Mouse (Mus musculus): Measurements from ENCODE around the gene Ly6g5b. TPM values are rescaled to one million over a fixed set of nuclear protein-coding genes. Genes with fewer than 3 reads are reported as not detected.

Ly6g5b gene
- total RNA-seq, 2 experiments from 2014 or later: 0.79 TPM

DNA sequence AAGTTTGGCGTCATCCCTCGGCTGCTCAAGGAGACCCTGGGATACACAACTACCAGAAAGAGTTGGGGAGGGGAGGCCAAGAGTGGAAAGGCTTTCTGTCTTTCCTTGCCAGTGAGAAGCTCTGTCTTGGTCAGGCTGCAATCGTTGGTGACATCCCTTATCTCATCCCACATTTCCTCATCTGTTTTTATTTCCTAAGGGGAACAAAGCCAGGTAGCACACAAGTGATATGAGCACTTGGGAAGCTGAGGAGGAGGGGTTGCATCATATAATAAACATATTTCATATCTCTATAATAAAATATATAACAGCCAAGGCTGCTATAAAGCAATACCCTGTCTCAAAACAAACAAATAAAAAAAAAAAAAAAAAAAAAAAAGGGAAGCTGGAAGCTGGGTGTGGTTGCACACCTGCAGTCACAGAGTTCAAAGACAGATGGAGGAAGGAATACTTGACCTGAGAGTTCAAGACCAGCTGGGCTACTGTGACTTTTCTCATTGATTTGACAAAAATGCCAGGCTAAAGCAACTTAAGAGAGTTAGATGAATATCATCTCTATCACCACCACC, 31.2 kb downstream of the Ly6g5b start:
- intact Hi-C loops (cut with DNase I): no loop called here
- DNase-seq (ENCODE audit: extremely low spot score in 1 of 2, low spot score in 2 of 2): no peak
- H3K27ac ChIP-seq: no peak overlapping the region
- no peak overlapping the region for H3K4me3 ChIP-seq
- no peak for TF ChIP-seq CTCF (IDR thresholded peaks at IDR 0.05)

DNA sequence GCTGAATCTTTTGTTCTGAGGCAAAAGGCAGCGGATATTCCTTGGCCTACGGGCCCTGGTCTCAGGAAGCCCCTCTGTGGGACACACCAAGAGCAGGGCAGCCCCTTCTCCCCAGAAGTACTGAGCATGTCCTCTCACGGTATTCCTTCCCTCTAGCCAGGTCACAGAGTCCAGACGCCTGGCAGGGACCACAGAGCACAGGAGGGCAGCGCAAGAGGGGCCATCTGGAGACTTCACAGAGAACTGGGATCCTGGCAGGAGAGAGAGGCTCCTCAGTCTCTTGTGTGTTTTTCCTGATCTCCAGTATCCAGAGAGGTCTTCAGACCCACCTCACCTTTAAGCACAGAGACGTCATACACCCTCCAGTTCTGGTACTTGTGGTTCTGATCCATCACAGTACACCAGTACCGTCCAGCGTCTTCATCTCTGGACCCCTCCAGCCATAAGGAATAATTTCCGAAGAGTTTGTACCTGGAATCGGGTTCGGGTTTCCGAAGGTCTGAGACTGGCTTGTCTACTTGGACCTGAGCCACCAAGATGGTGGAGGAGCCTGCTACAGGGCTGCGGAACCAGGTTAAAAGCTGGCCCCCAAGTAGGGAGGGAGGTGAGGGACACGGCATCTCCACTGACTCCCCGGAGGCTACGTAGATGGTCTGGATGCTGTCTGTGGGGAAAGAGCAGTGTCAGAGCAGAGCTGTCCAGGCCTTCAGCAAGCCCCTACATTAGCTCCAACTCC, 32.2 kb downstream of the Ly6g5b start:
- Histone ChIP-seq H3K27ac (no peak overlapping the region), H3K4me3 (no peak overlapping the region)
- DNase-seq (ENCODE audit: extremely low spot score in 1 of 2, low spot score in 2 of 2): no peak
- TF ChIP-seq CTCF (IDR thresholded peaks at IDR 0.05): no peak
- intact Hi-C loops (cut with DNase I): no loop called here

DNA sequence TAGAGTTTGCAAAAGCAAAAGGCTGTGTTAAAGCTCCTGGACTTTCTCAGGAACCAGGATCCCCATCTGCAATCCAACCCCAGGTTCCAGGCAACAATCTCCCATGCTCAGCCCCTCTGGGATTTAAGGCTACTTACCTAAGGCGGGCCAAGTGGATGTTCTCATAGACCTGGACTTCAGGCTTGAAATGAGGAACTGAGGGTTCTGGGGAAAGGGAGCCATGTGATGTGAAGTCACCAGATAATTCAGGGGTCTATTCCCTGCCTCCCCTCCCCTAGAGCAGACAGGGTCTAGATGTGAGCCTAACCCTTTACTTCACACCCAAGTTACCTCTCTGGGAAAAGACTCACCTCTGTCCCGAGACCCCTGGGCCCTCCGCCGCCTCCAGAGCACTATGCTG, 34.5 kb downstream of the Ly6g5b start:
- intact Hi-C loops (cut with DNase I): no loop called here

DNA sequence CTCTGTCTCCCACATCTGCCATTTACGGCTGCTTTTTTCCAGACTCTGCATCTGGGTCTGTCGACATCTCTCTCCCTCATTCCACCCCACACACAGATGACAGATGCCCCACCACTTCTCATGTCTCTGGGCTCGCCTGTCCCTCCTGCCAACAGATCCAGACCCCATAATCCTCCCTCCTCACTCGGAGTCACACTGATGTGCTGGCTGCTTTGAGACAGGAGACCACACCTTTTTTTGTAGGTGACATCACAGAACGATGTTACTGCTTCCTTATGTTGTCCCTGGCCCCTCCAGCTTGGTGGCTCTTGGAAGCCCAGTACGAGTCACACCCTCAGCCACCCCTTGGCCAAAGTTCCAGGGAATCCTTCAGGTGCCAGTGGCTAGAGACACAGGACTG, 35.0 kb downstream of the Ly6g5b start:
- Histone ChIP-seq H3K4me3 (no peak overlapping the region), H3K27ac (no peak overlapping the region)
- no peak for TF ChIP-seq CTCF (IDR thresholded peaks at IDR 0.05)
- intact Hi-C loops (cut with DNase I): no loop called here
- no peak for DNase-seq (ENCODE audit: extremely low spot score in 1 of 2, low spot score in 2 of 2)

More for the DNA sequence above, 34.5 kb downstream of the Ly6g5b start:
- no peak for TF ChIP-seq CTCF (IDR thresholded peaks at IDR 0.05)
- H3K4me3 ChIP-seq: no peak overlapping the region
- 0 out of 2 replicates have a peak overlapping the region, but pooled peaks have one; percentile 19 for H3K27ac ChIP-seq
- no peak for DNase-seq (ENCODE audit: extremely low spot score in 1 of 2, low spot score in 2 of 2)

DNA sequence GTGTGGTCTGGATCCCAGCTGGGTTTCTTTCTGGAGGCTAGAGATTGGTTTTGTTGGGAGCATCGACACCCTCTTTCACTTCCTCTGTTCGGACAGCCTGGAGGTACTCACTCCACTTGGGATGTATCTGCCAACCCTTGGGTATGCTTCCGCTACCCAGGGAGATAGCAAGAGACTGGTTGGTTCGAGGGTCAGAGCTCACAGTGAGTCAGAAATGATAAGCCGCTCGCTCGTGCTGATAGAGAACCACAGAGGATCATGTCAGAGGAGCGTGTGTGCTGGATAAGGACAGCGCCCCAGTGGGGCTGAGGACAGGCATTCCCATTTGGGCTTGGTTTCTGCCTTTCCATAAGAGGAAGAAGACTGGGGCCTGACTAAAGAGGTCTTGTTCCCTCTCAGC, 35.5 kb downstream of the Ly6g5b start:
- intact Hi-C loops (cut with DNase I): no loop called here
- Histone ChIP-seq H3K4me3 (no peak overlapping the region), H3K27ac (no peak overlapping the region)
- TF ChIP-seq CTCF (IDR thresholded peaks at IDR 0.05): no peak
- no peak for DNase-seq (ENCODE audit: extremely low spot score in 1 of 2, low spot score in 2 of 2)

DNA sequence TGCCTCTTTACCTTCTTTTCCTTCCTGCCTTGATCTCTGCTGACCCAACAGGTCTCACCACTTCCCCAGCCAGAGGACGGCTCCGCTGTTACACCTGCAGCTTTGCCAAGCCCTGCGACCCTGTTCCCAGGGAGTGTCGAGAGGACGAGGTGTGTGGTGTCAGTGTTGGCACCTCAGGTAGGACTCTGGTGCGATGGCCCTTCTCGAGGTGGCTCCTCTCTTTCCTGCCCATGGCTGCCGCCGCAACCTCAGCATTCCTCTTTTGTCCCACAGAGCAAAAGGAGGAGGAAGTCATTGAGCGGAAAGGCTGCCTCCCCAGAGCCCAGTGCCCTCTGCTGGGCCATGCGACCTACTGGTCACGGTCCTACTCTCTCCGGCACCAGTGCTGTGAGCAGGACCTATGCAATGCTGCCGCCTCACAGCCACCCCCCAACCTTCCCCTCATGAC, 37.4 kb downstream of the Ly6g5b start, which contains the start of gene Ly6g6d:
Gene Ly6g6d, minus strand, starts transcription at position 280 of the 448 bp plus-strand sequence.
- peak within 1 kb of the TSS; percentile 22 for H3K4me3 ChIP-seq

DNA sequence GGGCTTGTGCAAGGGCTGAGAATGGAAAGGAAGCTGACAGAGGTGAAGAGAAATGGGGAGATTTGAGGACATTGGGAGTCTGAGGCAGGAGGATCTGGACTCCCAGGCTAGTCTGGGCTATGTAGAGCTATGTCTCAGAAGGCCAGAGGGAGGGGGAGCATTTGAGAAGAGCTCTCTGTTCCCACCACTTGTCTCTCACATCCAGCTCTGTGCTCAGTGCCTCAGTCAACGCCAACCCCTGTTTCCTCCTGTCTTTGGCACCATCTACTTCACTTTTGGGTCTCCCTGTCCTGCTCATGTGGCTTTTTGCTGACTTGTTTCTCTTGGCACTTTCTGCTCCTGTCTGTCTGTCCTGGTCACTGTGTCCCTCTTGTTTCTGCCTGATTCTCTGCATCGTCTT, 37.9 kb downstream of the Ly6g5b start:
- TF ChIP-seq CTCF (IDR thresholded peaks at IDR 0.05): no peak
- Histone ChIP-seq H3K4me3 (peak overlapping the region; percentile 22), H3K27ac (no peak overlapping the region; the same call in 1 of the 2 replicates)
- DNase-seq (ENCODE audit: extremely low spot score in 1 of 2, low spot score in 2 of 2): no peak
- intact Hi-C loops (cut with DNase I): no loop called here

More for the DNA sequence above, 37.4 kb downstream of the Ly6g5b start, which contains the start of gene Ly6g6d:
- DNase-seq (ENCODE audit: extremely low spot score in 1 of 2, low spot score in 2 of 2): no peak
- peak within 1 kb of the TSS; percentile 11; the same call in 1 of the 2 replicates for H3K27ac ChIP-seq
- TF ChIP-seq CTCF (IDR thresholded peaks at IDR 0.05): peak; percentile 45
- intact Hi-C loops (cut with DNase I): no loop called here

DNA sequence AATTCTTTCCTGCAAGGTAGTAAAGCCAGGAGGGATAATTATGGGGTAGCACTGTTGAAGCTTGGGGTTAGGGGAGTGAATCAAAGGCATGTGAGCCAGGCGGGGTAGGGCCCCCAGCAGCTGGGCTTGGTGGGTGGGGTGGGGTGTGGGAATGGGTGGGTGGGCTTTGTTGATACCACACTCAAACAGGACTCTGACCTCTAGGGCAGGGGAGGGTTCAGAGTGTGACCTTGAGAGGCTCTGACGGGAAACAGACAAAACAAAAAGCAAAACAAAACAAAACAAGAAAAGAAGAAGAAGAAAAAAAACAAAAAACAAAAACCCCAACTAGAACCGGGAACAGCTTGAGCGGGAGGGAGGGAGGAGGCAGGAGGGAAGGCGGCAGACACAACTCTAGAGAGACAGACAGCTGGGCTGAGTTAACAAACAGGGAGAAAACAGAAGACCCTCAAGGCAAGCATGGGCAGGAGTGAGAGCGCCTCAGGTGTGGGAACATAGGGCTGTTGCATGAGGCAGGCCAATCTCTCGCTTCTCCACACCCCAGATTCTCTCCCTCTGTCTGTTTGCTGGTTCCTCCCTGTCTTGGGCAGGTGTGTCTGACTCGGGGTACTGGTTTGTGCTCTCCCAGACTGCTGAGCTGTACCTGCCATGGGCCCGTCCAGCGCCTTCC, 38.6 kb downstream of the Ly6g5b start, which contains the start of gene Ly6g6e:
Gene Ly6g6e, plus strand, starts transcription at position 396 of the 670 bp plus-strand sequence.
- Histone ChIP-seq H3K27ac (peak within 1 kb of the TSS; percentile 11; the same call in 1 of the 2 replicates), H3K4me3 (peak within 1 kb of the TSS; percentile 22)
- intact Hi-C loops (cut with DNase I): no loop called here
- DNase-seq (ENCODE audit: extremely low spot score in 1 of 2, low spot score in 2 of 2): no peak
- no peak for TF ChIP-seq CTCF (IDR thresholded peaks at IDR 0.05)

DNA sequence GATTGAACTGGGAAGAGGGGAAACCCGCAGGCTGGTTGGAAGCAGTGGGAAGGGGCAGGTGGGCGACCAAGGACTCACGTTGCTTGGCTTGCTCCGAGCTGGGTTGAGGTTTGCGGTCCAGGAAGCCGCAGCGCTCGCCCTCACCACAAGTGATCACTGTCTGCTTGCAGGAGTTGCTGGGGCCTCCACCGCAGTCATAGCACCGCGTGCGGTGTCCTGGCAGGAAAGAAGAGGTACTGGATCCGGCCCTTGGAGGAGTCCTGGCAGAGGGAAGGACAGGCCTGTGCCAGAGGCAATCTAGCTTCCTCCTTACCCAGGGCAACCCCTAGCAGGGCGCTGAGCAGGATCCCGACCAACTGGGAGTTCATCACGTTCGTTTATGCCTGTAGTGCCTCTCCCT, 41.1 kb downstream of the Ly6g5b start:
- intact Hi-C loops (cut with DNase I): no loop called here
- Histone ChIP-seq H3K27ac (no peak overlapping the region), H3K4me3 (no peak overlapping the region)
- no peak for TF ChIP-seq CTCF (IDR thresholded peaks at IDR 0.05)
- DNase-seq (ENCODE audit: extremely low spot score in 1 of 2, low spot score in 2 of 2): no peak

DNA sequence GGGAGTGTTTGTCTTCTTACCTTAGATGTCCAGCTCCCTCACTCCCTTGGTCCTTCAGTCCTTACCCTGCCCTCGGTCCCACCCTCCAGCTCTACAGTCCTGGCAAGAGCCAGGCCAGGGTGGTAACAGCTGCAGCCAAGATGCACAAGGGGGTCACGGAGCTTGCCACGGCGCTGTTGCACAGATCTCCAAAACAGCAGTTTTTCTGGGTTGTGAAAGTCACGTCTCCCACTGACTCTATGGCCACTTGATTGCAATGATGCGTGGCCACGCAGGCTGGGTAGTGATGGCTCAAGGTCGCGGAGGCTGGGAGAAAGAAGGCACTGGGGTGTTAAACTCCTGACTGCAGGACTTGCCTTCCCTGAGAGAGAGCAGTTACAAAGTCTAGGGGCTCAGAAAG, 43.8 kb downstream of the Ly6g5b start:
- no peak overlapping the region for H3K4me3 ChIP-seq
- no peak for DNase-seq (ENCODE audit: extremely low spot score in 1 of 2, low spot score in 2 of 2)
- intact Hi-C loops (cut with DNase I): no loop called here
- no peak for TF ChIP-seq CTCF (IDR thresholded peaks at IDR 0.05)
- no peak overlapping the region for H3K27ac ChIP-seq

DNA sequence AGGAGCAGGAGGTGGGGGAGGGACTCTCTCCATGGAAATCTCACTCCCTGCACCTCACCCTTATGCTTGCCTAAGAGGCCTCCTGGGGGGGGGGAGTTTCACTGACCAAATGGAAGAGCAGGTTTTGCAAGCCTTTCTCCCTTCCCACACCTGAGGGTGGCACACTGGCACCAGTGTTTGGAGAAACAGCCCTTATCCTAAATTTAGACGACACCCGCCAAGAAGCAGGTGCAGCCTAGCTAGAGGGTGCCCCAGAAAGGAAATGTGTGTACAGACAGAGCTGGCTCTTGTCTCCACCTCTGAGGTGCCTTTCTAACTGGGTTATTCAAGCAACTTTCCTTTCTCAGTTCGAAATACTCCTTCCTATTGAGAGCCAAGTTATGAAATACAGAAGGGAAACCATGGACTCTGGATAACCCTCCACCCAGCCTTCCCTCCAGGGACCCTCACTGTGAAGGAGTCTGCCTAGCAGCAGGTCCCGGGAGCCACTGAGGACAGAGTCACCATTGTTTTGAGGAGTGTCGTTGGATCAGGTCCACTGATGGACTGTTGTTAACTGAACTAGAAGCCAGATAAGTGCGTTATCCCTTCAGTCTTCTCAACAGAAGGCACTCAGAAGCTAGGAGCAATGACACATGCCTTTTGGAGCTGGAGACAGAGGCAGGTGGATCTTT, 44.5 kb downstream of the Ly6g5b start:
- intact Hi-C loops (cut with DNase I): no loop called here
- Histone ChIP-seq H3K4me3 (no peak overlapping the region), H3K27ac (no peak overlapping the region)
- DNase-seq (ENCODE audit: extremely low spot score in 1 of 2, low spot score in 2 of 2): no peak
- no peak; the same call in 1 of the 2 replicates for TF ChIP-seq CTCF (IDR thresholded peaks at IDR 0.05)

All from left cerebral cortex, adult 2 months (tissue).